Mouse (Mus musculus): ENCODE measurements around the gene Cstf1.

DNA sequence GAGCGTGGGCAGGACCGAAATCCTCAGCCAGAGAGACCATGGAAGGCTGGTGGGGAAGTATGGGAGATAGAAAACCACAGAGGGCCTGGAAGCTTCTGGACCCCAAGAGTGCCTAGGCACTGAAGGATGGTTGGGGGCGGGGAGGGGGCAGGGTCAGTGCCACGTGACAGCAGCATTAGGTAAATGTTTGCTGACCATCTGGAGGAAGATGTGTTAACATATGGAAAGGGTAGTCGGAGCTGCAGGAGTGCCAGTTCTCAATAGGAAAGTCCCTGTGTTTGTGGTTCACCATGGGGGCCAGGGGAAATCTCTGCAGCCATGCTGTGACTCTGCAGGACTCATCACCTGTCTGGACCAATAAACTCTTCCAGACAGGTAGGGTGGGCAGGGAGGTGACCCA is 43.4 kb downstream of the Cstf1 start:
- TF ChIP-seq GATA1 (IDR thresholded peaks at IDR 0.05; ENCODE audit: borderline replicate concordance, low read length) = no peak
- no peak for TF ChIP-seq CTCF (IDR thresholded peaks at IDR 0.05; ENCODE audit: low read depth, low read length)
